Mouse (Mus musculus) heart, embryonic 14.5 days (tissue): ENCODE results near the gene Zfp148. TPM values are rescaled to one million over a fixed set of nuclear protein-coding genes. Genes with fewer than 3 reads are reported as not detected.
"Not testable (repeated sequence)": the region's sequence is repeated elsewhere in the genome, so short reads cannot be mapped to it uniquely, and the experiment has no call there.

Experiments used
- ATAC-seq: fragments of 200-750 bp; cut with Nextera tagmentation; 2 replicates; pipeline ENCODE4 v1.8.0; 2017; ENCODE audit warnings: low read depth, moderate TSS enrichment; ENCODE audit not compliant: insufficient number of reproducible peaks, insufficient read depth, low FRiP score
- H3K27ac ChIP-seq, 2 experiments: fragments of 200-500 bp in 1 of 2; fragments of 300-500 bp in 1 of 2; sonication (generic) in 1 of 2; replicated peaks in 1 of 2; 2 replicates each; pipeline ENCODE4 v1.5.1; 2012 to 2014; ENCODE audit warnings: low read depth in 2 of 2, low read length in 2 of 2, control low read depth in 1 of 2, mild to moderate bottlenecking in 1 of 2, mixed read lengths in 1 of 2; ENCODE audit not compliant: control insufficient read depth in 1 of 2, insufficient read depth in 1 of 2
- H3K27me3 ChIP-seq: fragments of 300-500 bp; sonication (generic); 2 replicates; pipeline ENCODE4 v1.6.1; 2014; ENCODE audit warnings: mild to moderate bottlenecking, low read length, control low read depth; ENCODE audit not compliant: control insufficient read depth, insufficient read depth
- H3K36me3 ChIP-seq: fragments of 300-500 bp; sonication (generic); 2 replicates; pipeline ENCODE4 v1.6.1; 2014; ENCODE audit warnings: mild to moderate bottlenecking, control low read depth, low read length, mixed read lengths; ENCODE audit not compliant: control insufficient read depth, insufficient read depth
- H3K4me1 ChIP-seq, 2 experiments: fragments of 200-500 bp in 1 of 2; fragments of 300-500 bp in 1 of 2; sonication (generic) in 1 of 2; 2 replicates each; pipeline ENCODE4 v1.6.1; 2012 to 2014; ENCODE audit warnings: low read length in 2 of 2, control low read depth in 1 of 2, mixed read lengths in 1 of 2; ENCODE audit not compliant: control insufficient read depth in 2 of 2, insufficient read depth in 2 of 2
- H3K4me2 ChIP-seq: fragments of 300-500 bp; sonication (generic); 2 replicates; pipeline ENCODE4 v1.6.1; 2014; ENCODE audit warnings: mild to moderate bottlenecking, low read length
- H3K4me3 ChIP-seq, 2 experiments: fragments of 200-500 bp in 1 of 2; fragments of 300-500 bp in 1 of 2; sonication (generic) in 1 of 2; 2 replicates each; pipeline ENCODE4 v1.5.1; 2012 to 2014; ENCODE audit warnings: low read length in 2 of 2, mild to moderate bottlenecking in 2 of 2, control low read depth in 1 of 2, low read depth in 1 of 2, moderate library complexity in 1 of 2; ENCODE audit not compliant: control insufficient read depth in 1 of 2, insufficient read depth in 1 of 2
- H3K9ac ChIP-seq: fragments of 300-500 bp; sonication (generic); 2 replicates; pipeline ENCODE4 v1.6.1; 2014; ENCODE audit warnings: mild to moderate bottlenecking, low read length
- H3K9me3 ChIP-seq: fragments of 300-500 bp; sonication (generic); 2 replicates; pipeline ENCODE4 v1.6.1; 2016; ENCODE audit warnings: low read length, control low read depth; ENCODE audit not compliant: control insufficient read depth
- WGBS: fragments of 180-500 bp; shearing (Covaris S2); extraction: QIAGEN DNeasy Blood & Tissue Kit; methylation state at CpG from one replicate; pipeline ENCODE4 v1.1.7; 2014; 5-methylcytosine and 5-hydroxymethylcytosine counted together
- polyA plus RNA-seq: library from polyadenylated mRNA; unstranded; fragments of >200 nt; fragmentation: Nextera tagmentation; extraction: Ambion mirVana; gene quantifications from 2 replicates; pipeline ENCODE4 v1.2.1, GENCODE M21; 2014

Zfp148 gene
- polyA plus RNA-seq, 1 experiment from 2014 or later, result 35.5 TPM

GRCm38 (mm10) chr16:33381614-33382245 lies 1.1 kb downstream of the Zfp148 start:
- 3% methylated on average over 18 of the region's 18 CpGs for WGBS
- peak overlapping the region; percentile 98 for H3K9ac ChIP-seq
- peaks cover 0 to 17% of the 10 kb centered on the region in 2 experiments; a peak in 3 of 4 replicates for H3K4me1 ChIP-seq
- H3K4me3 ChIP-seq, result peak overlapping the region; percentile 96 to 98
- no peaks in the 10 kb centered on the region for H3K27me3 ChIP-seq
- H3K36me3 ChIP-seq, result no peaks in the 10 kb centered on the region
- H3K27ac ChIP-seq, result peak overlapping the region; percentile 82 to 85
- H3K9me3 ChIP-seq, result no peaks in the 10 kb centered on the region
- H3K4me2 ChIP-seq, result peak overlapping the region; percentile 95
- ATAC-seq, result no peak

- H3K27me3 ChIP-seq, result no peaks in the 10 kb centered on the region
- H3K4me1 ChIP-seq, result peaks cover 0 to 17% of the 10 kb centered on the region in 2 experiments; a peak in 3 of 4 replicates
- no peaks in the 10 kb centered on the region for H3K9me3 ChIP-seq
- ATAC-seq, result no peak
- H3K9ac ChIP-seq, result peak overlapping the region; percentile 98
- H3K27ac ChIP-seq, result peak overlapping the region; percentile 16 to 82; a peak in 2 of 4 replicates
- peak overlapping the region; percentile 96 to 98; a peak in 3 of 4 replicates for H3K4me3 ChIP-seq
- WGBS, result 25% methylated on average over 4 of the region's 4 CpGs
- peak overlapping the region; percentile 95 for H3K4me2 ChIP-seq
- no peaks in the 10 kb centered on the region for H3K36me3 ChIP-seq
Measured at GRCm38 (mm10) chr16:33382341-33382740, 1.7 kb downstream of the Zfp148 start.

- ATAC-seq, result no peak
Measured at GRCm38 (mm10) chr16:33383584-33383983, 2.9 kb downstream of the Zfp148 start.

GRCm38 (mm10) chr16:33384057-33384456 lies 3.4 kb downstream of the Zfp148 start:
- WGBS, result 91% methylated on average over 2 of the region's 2 CpGs
- ATAC-seq, H3K27me3 ChIP-seq, H3K4me2 ChIP-seq, H3K4me3 ChIP-seq, H3K27ac ChIP-seq, H3K9ac ChIP-seq, H3K9me3 ChIP-seq, H3K36me3 ChIP-seq: not testable (repeated sequence)
- peaks cover 0 to 17% of the 10 kb centered on the region in 2 experiments; a peak in 3 of 4 replicates for H3K4me1 ChIP-seq

More at GRCm38 (mm10) chr16:33383584-33383983, 2.9 kb downstream of the Zfp148 start:
- Histone ChIP-seq H3K36me3 (no peaks in the 10 kb centered on the region), H3K27ac (no peak overlapping the region), H3K9me3 (no peaks in the 10 kb centered on the region), H3K4me2 (no peak overlapping the region), H3K9ac (no peak overlapping the region), H3K4me1 (peaks cover 0 to 17% of the 10 kb centered on the region in 2 experiments; a peak in 3 of 4 replicates), H3K27me3 (no peaks in the 10 kb centered on the region), H3K4me3 (no peak overlapping the region)
- 92% methylated on average over 3 of the region's 3 CpGs for WGBS

GRCm38 (mm10) chr16:33387013-33387412 lies 6.4 kb downstream of the Zfp148 start:
- Histone ChIP-seq H3K9ac (no peak overlapping the region), H3K4me3 (no peak overlapping the region), H3K4me2 (no peak overlapping the region), H3K36me3 (no peaks in the 10 kb centered on the region), H3K27ac (no peak overlapping the region), H3K4me1 (peaks cover 0 to 7% of the 10 kb centered on the region in 2 experiments; a peak in 3 of 4 replicates), H3K9me3 (no peaks in the 10 kb centered on the region), H3K27me3 (no peaks in the 10 kb centered on the region)
- no peak for ATAC-seq
- 38% methylated on average over 2 of the region's 2 CpGs for WGBS

- no peak overlapping the region for H3K4me2 ChIP-seq
- ATAC-seq, result no peak
- peaks cover 0 to 3% of the 10 kb centered on the region in 2 experiments; a peak in 3 of 4 replicates for H3K4me1 ChIP-seq
- H3K27me3 ChIP-seq, result no peaks in the 10 kb centered on the region
- H3K27ac ChIP-seq, result no peak overlapping the region
- no peak overlapping the region for H3K4me3 ChIP-seq
- H3K9ac ChIP-seq, result no peak overlapping the region
- 89% methylated on average over 2 of the region's 2 CpGs for WGBS
- no peaks in the 10 kb centered on the region for H3K36me3 ChIP-seq
- H3K9me3 ChIP-seq, result no peaks in the 10 kb centered on the region
Measured at GRCm38 (mm10) chr16:33387420-33387819, 6.8 kb downstream of the Zfp148 start.

- H3K9ac ChIP-seq, result peak overlapping the region; percentile 74
- H3K36me3 ChIP-seq, result no peaks in the 10 kb centered on the region
- under 1% methylated on average over 28 of the region's 28 CpGs for WGBS
- ATAC-seq, result peak; percentile 76
- peak overlapping the region; percentile 81 to 90 for H3K27ac ChIP-seq
- peak overlapping the region; percentile 51 to 52 for H3K4me3 ChIP-seq
- peaks cover 3 to 41% of the 10 kb centered on the region in 2 experiments for H3K4me1 ChIP-seq
- no peaks in the 10 kb centered on the region for H3K27me3 ChIP-seq
- H3K4me2 ChIP-seq, result peak overlapping the region; percentile 86
- H3K9me3 ChIP-seq, result no peaks in the 10 kb centered on the region
Measured at GRCm38 (mm10) chr16:33399913-33400782, 19.5 kb downstream of the Zfp148 start.
